Mouse (Mus musculus): ENCODE data around the gene Lcmt2.

DNA sequence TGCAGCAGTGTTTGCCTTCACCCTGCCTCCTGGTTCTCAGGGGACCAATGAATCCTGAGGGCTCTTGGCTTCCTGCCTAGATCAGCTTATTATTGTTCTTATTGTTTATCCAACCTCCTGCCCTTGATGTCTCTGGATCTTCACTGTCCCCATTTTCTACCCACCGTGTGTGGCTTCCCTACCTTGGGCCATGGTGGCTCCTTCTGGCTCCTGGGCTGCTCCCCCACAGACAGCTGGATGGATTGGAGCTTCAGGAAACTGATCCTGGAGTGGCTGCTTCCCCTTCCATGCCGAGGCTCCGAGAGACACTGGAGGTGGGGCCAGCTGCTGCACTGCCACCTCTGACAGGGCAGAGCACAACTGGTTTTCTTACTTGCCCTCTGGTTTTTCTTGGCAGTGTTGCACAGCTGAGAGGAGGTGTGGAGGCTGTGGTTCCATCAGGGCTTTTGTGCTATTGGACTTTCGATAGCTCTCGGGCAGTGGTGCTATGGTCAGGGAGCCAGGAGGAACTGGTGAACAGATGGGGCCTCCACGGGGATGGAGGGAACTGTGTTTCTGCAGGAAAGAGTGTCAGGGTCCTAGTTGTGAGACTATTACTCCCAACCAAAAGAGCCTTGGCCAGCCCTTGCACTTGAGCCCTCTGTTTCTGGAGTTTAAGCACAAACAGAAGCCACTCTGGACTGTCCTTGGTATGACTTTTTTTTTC, 54.8 kb downstream of the Lcmt2 start, which contains the start of gene Tgm5:
- TF ChIP-seq CTCF (IDR thresholded peaks at IDR 0.05; ENCODE audit: insufficient read depth, low read depth, low read length) (no peak), POLR2A (IDR thresholded peaks at IDR 0.05; ENCODE audit: insufficient read depth, low read depth, low read length) (no peak)
